Mouse (Mus musculus): Measurements from ENCODE around the gene Zbtb8a.
A peak's percentile ranks its signal among the peaks of the same experiment; 100 is the strongest.
"Not testable (repeated sequence)": the region's sequence is repeated elsewhere in the genome, so short reads cannot be mapped to it uniquely, and the experiment has no call there.

The Zbtb8a gene

DNA sequence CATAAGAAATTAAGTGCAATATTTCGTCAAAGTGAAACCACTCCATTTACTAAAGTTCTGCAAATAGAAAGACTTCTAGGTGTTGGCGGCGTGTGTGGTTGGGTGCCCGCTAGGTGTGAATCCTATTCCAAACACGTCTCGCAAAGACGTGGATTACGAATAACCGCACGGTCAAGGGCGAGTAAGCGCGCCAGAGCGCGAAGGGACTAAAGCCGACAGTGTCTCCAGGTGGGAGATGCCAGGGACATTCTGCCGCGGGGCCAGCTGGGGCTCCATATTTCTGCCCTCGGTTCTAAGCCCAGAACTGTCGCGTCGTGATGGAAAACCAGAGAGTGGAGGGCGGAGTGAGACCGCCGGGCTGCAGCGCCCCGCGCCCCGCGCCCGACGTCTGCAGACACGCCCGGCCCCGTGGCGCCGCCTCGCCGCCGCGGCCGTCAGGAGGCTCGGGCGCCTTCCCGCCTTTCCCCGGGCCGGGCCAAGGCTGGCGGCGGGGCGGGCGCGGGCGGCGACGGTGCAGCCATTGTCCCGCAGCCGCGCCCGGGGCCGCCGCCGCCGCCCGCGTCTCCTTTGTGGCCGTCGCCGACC lies 863 bp downstream of the Zbtb8a start:
- no peak for DNase-seq (ENCODE audit: low spot score)

GRCm38 (mm10) chr4:129375821-129376220 lies 2.1 kb downstream of the Zbtb8a start:
- no peak for DNase-seq (ENCODE audit: low spot score)

- no peak for DNase-seq (ENCODE audit: low spot score)
These were observed 2.9 kb downstream of the Zbtb8a start for GRCm38 (mm10) chr4:129375000-129375399.

DNA sequence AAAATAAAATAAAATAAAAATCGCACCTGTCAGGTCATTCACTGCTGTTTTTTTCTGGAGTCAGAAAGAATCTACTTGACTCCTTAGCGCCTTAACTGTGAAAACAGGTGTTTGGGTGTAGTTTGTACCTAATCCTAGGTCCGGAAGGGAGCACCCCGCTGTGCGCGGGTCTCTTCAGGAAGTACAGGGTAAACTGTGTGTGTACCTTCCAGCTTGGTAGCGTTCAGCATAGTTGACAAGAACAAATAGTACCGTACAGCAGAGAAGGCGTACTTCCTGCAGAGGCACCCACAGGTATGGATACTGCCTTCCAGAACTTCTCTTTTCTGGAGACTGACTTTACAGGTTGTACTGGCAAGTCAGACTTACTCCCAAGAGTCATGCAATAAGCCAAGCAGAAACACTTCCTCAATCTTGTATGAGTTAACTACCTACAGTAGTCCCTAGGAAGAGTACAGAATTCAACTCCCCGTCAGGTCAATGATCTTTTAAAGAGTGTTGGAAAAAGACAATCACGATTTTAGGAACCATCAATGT lies 3.6 kb downstream of the Zbtb8a start:
- DNase-seq (ENCODE audit: low spot score): no peak

GRCm38 (mm10) chr4:129373202-129373976 lies 4.5 kb downstream of the Zbtb8a start:
- no peak for DNase-seq (ENCODE audit: low spot score)

GRCm38 (mm10) chr4:129371391-129371790 lies 6.5 kb downstream of the Zbtb8a start:
- DNase-seq (ENCODE audit: low spot score): no peak

DNA sequence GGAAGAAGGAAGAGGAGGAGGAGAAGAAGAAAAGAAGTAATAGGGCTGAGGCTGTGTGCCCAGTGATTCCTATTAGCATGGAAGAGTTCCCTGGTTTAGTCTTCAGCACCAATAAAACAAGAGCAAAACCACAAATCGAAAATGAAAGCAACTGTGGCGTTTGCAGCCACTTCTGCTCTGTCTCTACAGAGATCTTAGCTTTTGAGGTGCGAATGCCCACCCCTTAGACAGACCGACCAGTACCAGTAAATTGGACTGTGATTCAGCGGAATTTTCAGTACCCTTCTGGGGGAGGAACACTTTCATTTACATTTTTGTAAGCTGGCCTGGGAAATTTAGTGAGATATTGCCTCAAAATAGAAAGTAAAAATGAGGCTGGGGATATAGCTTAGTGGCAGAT lies 12.7 kb downstream of the Zbtb8a start:
- DNase-seq (ENCODE audit: low spot score): no peak

DNA sequence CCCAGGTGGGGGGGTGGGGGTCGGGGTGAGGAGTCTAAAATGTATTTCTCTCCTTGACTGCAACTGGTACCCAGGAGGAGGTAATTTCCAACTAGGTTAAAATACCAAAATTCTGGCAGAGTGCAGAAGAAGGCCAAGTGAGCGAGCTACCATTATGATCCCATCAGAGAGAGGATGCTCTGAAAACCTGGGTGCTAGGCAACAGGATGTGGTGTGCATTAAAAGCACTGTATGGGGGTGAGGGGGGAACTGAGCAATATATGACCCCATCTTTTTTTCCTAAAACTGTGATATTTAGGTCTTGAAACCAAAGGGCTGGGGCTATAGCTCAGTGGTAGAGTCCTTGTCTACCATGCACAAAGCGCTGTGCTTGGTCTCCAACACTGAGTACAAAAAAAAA lies 13.5 kb downstream of the Zbtb8a start:
- no peak for DNase-seq (ENCODE audit: low spot score)

DNA sequence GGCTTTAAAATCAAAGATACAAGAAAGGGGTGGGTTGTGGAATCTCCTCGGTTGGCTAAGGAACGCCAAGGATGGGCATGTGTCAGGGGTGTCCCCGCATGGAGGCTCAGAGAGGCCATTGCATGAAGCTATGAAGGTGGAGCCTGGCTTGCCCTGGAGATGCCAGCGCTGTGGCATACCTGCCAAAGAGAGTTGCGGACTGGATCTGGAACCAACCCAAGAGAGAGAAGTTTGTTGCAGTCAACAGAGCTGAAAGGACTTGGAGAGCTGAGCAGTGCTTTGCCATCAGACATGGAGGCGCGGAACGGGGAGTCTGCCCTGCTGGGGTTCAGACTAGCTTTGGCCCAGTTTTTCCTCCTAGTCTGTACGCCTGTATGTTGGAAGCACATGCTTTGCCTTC lies 14.5 kb downstream of the Zbtb8a start:
- DNase-seq (ENCODE audit: low spot score): no peak

- DNase-seq (ENCODE audit: low spot score): no peak
These were observed 15.1 kb downstream of the Zbtb8a start for GRCm38 (mm10) chr4:129362771-129363170.

DNA sequence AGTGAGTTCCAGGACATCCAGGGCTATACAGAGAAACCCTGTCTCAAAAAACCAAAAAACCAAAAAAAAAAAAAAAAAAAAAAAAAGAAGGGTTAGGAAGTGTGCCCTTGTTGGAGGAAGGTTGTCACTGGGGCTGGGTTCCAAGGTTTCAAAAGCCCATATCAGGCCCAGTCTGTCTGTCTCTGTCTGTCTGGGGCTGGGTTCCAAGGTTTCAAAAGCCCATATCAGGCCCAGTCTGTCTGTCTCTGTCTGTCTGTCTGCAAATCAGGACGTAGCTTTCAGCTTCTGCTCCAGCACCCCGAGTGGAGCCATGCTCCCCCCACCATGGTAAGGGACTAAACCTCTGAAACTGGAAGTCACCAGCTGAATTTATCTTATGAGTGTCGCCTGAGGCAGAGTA lies 15.7 kb downstream of the Zbtb8a start:
- DNase-seq (ENCODE audit: low spot score): not testable (repeated sequence)

- no peak for DNase-seq (ENCODE audit: low spot score)
These were observed 20.2 kb downstream of the Zbtb8a start for GRCm38 (mm10) chr4:129357613-129358163.

DNA sequence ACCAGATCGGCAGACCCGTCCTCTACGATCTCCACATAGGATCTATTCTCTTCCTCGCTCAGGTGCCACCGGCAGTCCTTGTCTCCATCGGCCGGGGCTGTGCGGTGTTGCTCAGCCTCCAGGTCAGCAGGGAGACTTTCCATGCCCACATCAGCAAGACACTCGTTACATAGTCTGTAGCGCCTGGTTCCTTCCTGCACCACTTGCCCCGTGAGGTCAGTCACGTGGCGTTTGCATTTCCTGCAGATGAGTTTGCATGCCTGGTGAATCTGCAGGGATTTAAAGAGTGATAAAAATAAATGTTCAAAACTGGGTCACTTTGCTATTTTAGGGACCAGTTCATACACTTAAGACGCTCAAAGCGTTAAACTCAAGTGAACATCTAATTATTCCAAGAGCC lies 23.7 kb downstream of the Zbtb8a start:
- no peak for DNase-seq (ENCODE audit: low spot score)

- no peak for DNase-seq (ENCODE audit: low spot score)
These were observed 24.7 kb downstream of the Zbtb8a start for GRCm38 (mm10) chr4:129353176-129353575.

- no peak for DNase-seq (ENCODE audit: low spot score)
These were observed 26.8 kb downstream of the Zbtb8a start for GRCm38 (mm10) chr4:129351111-129351510.

DNA sequence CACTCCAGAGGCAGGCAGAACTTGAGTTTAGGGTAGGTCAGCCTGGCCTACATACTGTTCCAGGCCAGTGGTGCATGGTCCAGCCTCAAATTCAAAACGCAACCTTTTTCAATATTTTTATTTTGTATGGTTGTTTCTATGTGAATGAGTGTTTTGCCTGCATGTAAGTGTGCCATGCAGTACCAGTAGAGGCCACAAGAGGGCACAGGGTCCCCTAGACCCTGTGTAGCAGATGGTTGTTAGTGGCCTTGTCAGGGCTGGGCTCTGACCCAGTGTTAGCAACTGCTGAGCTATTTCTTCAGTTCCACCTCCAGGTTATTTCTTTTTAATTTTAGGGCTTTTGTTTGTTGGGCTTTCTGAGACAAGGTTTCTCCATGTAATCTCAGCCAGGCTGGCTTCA lies 27.3 kb downstream of the Zbtb8a start:
- DNase-seq (ENCODE audit: low spot score): peak; percentile 81

GRCm38 (mm10) chr4:129346481-129347154 lies 31.3 kb downstream of the Zbtb8a start:
- DNase-seq (ENCODE audit: low spot score): no peak

DNA sequence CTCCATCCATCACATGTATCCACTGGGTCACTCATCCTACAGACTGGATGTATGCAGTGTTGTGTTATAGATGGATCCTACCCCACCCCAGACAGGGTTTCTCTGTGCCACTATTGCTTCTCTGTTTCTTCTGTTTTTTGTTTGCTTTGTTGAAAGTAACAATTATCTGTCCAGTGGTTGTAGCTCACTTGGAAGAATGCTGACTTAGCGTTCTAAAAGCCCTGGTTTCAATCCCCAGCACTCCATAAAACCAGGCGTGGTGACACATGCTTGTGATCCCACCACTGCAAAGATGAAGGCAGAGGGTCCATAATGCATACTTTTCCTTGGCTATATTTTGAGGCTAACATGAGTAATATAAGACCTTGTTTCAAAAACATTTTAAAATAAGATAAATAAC lies 35.2 kb downstream of the Zbtb8a start:
- DNase-seq (ENCODE audit: low spot score): no peak

- DNase-seq (ENCODE audit: low spot score): no peak
These were observed 36.0 kb downstream of the Zbtb8a start for GRCm38 (mm10) chr4:129341888-129342287.

GRCm38 (mm10) chr4:129339743-129340142 lies 38.2 kb downstream of the Zbtb8a start:
- no peak for DNase-seq (ENCODE audit: low spot score)

DNA sequence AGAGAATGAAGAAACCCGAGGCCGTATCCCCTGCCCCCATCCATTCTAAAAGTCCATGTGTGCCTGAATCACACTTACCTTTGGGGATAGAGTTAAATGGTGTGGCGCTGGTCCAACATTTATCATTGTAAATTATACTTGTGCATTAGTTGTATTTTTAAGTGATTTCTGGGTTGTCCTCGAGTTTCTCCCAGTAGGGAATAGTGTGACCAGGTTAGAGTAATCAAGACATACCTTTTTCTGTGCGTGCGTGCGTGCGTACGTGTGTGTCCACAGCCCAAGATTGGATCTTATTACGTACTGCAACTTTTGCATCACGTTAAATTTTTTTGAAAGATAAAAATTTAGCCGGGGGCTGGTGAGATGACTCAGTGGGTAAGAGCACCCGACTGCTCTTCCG lies 41.6 kb downstream of the Zbtb8a start:
- DNase-seq (ENCODE audit: low spot score): no peak

- peak; percentile 97 for DNase-seq (ENCODE audit: low spot score)
These were observed 42.5 kb downstream of the Zbtb8a start, which contains the start of the genes Rbbp4 and Zbtb8os for GRCm38 (mm10) chr4:129335216-129336074. Gene Rbbp4, minus strand, starts transcription at chr4:129335370. Gene Zbtb8os, plus strand, starts transcription at chr4:129335695.

All from adipocyte (in vitro differentiated cells).